Mouse (Mus musculus): ENCODE measurements around the gene Dzip1l. TPM values are rescaled to one million over a fixed set of nuclear protein-coding genes. Genes with fewer than 3 reads are reported as not detected.
"Not testable (repeated sequence)": the region's sequence is repeated elsewhere in the genome, so short reads cannot be mapped to it uniquely, and the experiment has no call there.

Gene Dzip1l
- 12.2 and 12.9 TPM in 2 replicates for polyA plus RNA-seq (2012; rRNA removed)

GRCm38 (mm10) chr9:99629281-99630011 is at the start of gene Dzip1l:
Dzip1l (plus strand) TSS chr9:99629496.
- peak; percentile 64; the same call in 1 of the 2 replicates for TF ChIP-seq POLR2A (IDR thresholded peaks at IDR 0.05; ENCODE audit: extremely low read depth, insufficient read depth, low read length)
- no peak for TF ChIP-seq CTCF (IDR thresholded peaks at IDR 0.05; ENCODE audit: extremely low read depth, insufficient read depth, low read length)
- H3K4me3 ChIP-seq (ENCODE audit: insufficient read depth, low read length) = peak within 1 kb of the TSS; percentile 69
- H3K4me1 ChIP-seq (ENCODE audit: control insufficient read depth, insufficient read depth, low read length) = no peaks in the 10 kb centered on the region

DNA sequence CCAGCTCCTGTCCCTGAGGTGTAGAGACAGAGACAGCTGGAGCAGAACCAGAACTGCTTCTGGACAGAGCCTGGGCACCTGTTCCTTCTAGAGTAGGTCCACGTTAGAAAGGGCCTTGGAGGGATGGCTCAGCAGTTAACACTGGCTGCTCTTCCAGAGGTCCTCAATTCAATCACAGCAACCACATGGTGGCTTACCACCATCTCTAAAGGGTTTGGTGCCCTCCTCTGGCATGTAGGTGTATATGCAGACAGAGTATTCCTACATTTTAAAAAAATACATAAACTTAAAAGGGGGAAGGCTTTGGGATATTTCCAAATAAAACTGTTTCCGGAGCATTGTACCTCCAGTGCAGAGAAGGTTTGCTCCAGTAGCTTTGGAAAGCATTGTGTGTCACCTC is 48.6 kb upstream of the Dzip1l start:
- H3K4me1 ChIP-seq (ENCODE audit: control insufficient read depth, insufficient read depth, low read length) = no peaks in the 10 kb centered on the region; the same call in 1 of the 2 replicates
- TF ChIP-seq POLR2A (IDR thresholded peaks at IDR 0.05; ENCODE audit: extremely low read depth, insufficient read depth, low read length) = no peak
- peak; percentile 53 for TF ChIP-seq CTCF (IDR thresholded peaks at IDR 0.05; ENCODE audit: extremely low read depth, insufficient read depth, low read length)
- no peak overlapping the region for H3K4me3 ChIP-seq (ENCODE audit: insufficient read depth, low read length)
- no peak overlapping the region for H3K27ac ChIP-seq (ENCODE audit: insufficient read depth, low read length)

More at GRCm38 (mm10) chr9:99629281-99630011, at the start of gene Dzip1l:
- peak within 1 kb of the TSS; percentile 82 for H3K27ac ChIP-seq (ENCODE audit: insufficient read depth, low read length)

DNA sequence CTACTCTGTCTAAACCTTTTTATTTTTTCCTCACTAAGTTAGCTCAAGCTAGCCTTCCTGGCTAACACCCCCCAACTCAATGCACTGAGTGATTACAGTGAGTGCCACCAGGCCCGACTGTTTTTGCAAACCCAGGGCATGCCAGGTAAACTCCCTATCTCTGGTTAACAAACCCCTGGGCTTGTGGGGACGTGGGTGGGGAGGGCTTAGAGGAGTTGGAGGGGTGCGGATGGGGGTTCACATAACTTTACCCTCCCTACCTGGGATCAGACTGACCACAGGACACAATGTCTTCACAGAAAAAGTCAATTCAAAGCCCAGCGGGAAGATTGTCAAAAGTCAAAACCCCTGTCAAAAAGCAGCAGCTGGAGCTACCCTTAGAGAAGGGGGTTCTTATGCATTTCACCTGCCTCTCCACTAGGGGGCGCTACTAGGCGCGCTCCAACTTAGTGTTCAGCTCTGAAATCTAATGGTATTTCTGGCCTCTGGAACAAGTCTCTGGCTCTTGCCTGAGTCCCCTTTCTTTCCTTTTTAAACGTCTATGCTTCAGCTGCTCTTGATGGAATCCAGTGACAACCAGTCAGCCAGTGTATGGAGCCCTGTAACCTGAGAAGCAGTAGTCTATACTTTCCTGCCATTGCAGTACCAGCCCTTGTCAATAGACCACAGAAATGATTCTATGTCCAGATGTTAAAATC is 41.6 kb upstream of the Dzip1l start:
- no peak for TF ChIP-seq POLR2A (IDR thresholded peaks at IDR 0.05; ENCODE audit: extremely low read depth, insufficient read depth, low read length)
- peak; percentile 82 for TF ChIP-seq CTCF (IDR thresholded peaks at IDR 0.05; ENCODE audit: extremely low read depth, insufficient read depth, low read length)
- Histone ChIP-seq H3K4me3 (ENCODE audit: insufficient read depth, low read length) (no peak overlapping the region), H3K4me1 (ENCODE audit: control insufficient read depth, insufficient read depth, low read length) (no peaks in the 10 kb centered on the region), H3K27ac (ENCODE audit: insufficient read depth, low read length) (no peak overlapping the region)

GRCm38 (mm10) chr9:99591144-99591543 is 38.2 kb upstream of the Dzip1l start:
- Histone ChIP-seq H3K27ac (ENCODE audit: insufficient read depth, low read length) (no peak overlapping the region), H3K4me3 (ENCODE audit: insufficient read depth, low read length) (no peak overlapping the region), H3K4me1 (ENCODE audit: control insufficient read depth, insufficient read depth, low read length) (no peaks in the 10 kb centered on the region)
- no peak for TF ChIP-seq POLR2A (IDR thresholded peaks at IDR 0.05; ENCODE audit: extremely low read depth, insufficient read depth, low read length)
- TF ChIP-seq CTCF (IDR thresholded peaks at IDR 0.05; ENCODE audit: extremely low read depth, insufficient read depth, low read length) = no peak

- not testable (repeated sequence) for H3K4me1 ChIP-seq (ENCODE audit: control insufficient read depth, insufficient read depth, low read length); H3K4me3 ChIP-seq (ENCODE audit: insufficient read depth, low read length); H3K27ac ChIP-seq (ENCODE audit: insufficient read depth, low read length)
Observed at GRCm38 (mm10) chr9:99599127-99599526, 30.2 kb upstream of the Dzip1l start.

GRCm38 (mm10) chr9:99603566-99603965 is 25.7 kb upstream of the Dzip1l start:
- Histone ChIP-seq H3K4me3 (ENCODE audit: insufficient read depth, low read length) (no peak overlapping the region), H3K27ac (ENCODE audit: insufficient read depth, low read length) (no peak overlapping the region), H3K4me1 (ENCODE audit: control insufficient read depth, insufficient read depth, low read length) (no peaks in the 10 kb centered on the region)
- TF ChIP-seq POLR2A (IDR thresholded peaks at IDR 0.05; ENCODE audit: extremely low read depth, insufficient read depth, low read length) = no peak
- no peak for TF ChIP-seq CTCF (IDR thresholded peaks at IDR 0.05; ENCODE audit: extremely low read depth, insufficient read depth, low read length)

GRCm38 (mm10) chr9:99612202-99612601 is 17.1 kb upstream of the Dzip1l start, which contains the start of gene A4gnt:
A4gnt (plus strand) TSS chr9:99612502.
- TF ChIP-seq POLR2A (IDR thresholded peaks at IDR 0.05; ENCODE audit: extremely low read depth, insufficient read depth, low read length) = no peak
- TF ChIP-seq CTCF (IDR thresholded peaks at IDR 0.05; ENCODE audit: extremely low read depth, insufficient read depth, low read length) = no peak
- Histone ChIP-seq H3K27ac (ENCODE audit: insufficient read depth, low read length) (no peak within 1 kb of the TSS), H3K4me3 (ENCODE audit: insufficient read depth, low read length) (no peak within 1 kb of the TSS), H3K4me1 (ENCODE audit: control insufficient read depth, insufficient read depth, low read length) (no peaks in the 10 kb centered on the region)

- Histone ChIP-seq H3K4me3 (ENCODE audit: insufficient read depth, low read length) (no peak overlapping the region), H3K27ac (ENCODE audit: insufficient read depth, low read length) (no peak overlapping the region), H3K4me1 (ENCODE audit: control insufficient read depth, insufficient read depth, low read length) (no peaks in the 10 kb centered on the region)
- TF ChIP-seq POLR2A (IDR thresholded peaks at IDR 0.05; ENCODE audit: extremely low read depth, insufficient read depth, low read length) (no peak), CTCF (IDR thresholded peaks at IDR 0.05; ENCODE audit: extremely low read depth, insufficient read depth, low read length) (no peak)
Observed at GRCm38 (mm10) chr9:99619688-99620087, 9.6 kb upstream of the Dzip1l start.

- H3K4me1 ChIP-seq (ENCODE audit: control insufficient read depth, insufficient read depth, low read length) = no peaks in the 10 kb centered on the region
- H3K27ac ChIP-seq (ENCODE audit: insufficient read depth, low read length) = no peak overlapping the region
- TF ChIP-seq POLR2A (IDR thresholded peaks at IDR 0.05; ENCODE audit: extremely low read depth, insufficient read depth, low read length) (no peak), CTCF (IDR thresholded peaks at IDR 0.05; ENCODE audit: extremely low read depth, insufficient read depth, low read length) (no peak)
Observed at GRCm38 (mm10) chr9:99620196-99620595, 9.1 kb upstream of the Dzip1l start.

GRCm38 (mm10) chr9:99622034-99622433 is 7.3 kb upstream of the Dzip1l start:
- H3K27ac ChIP-seq (ENCODE audit: insufficient read depth, low read length) = no peak overlapping the region
- H3K4me3 ChIP-seq (ENCODE audit: insufficient read depth, low read length) = no peak overlapping the region
- no peaks in the 10 kb centered on the region for H3K4me1 ChIP-seq (ENCODE audit: control insufficient read depth, insufficient read depth, low read length)
- TF ChIP-seq POLR2A (IDR thresholded peaks at IDR 0.05; ENCODE audit: extremely low read depth, insufficient read depth, low read length) = no peak

More at GRCm38 (mm10) chr9:99620196-99620595, 9.1 kb upstream of the Dzip1l start:
- no peak overlapping the region for H3K4me3 ChIP-seq (ENCODE audit: insufficient read depth, low read length)
